Comparison of ENCODE assay signal across 21 mouse cellular contexts in the genomic region with DNA sequence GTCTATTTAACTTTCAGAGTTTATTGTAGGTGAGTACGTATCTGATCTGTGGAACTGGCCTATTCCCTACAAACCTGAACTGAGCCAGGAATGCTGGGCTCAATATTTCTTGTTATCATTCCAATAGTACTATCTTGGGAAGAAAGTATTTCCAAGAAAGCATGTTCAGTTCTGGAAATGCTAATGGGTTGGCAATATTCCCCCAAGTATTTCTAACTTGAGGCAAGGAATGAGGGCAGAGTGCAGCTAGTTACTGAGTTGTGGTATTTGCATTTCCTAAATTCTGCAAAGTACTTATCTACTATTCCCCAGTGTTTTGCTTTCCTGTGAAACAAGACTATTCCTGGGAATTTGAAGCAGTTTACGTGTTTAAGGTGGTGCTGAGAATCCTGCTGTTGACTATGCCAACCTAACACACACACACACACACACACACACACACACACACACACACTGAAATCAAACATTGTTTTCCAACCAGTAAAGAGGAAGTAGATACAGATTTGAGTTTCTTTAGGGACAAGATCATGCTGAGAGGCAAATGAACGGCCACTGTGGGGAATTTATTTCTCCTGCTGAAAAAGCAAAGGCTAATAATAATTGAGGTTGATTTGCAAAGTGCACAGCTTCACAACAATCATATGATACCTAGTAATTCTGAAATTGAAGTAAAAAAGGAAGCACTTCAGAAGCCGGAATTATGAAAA.
DNase-seq lines count a peak whose midpoint lies in the region; ATAC-seq and TF ChIP-seq lines count a peak whose summit lies in the region.
"Had no signal": no experiment of that assay in that cellular context is flagged by ENCODE, and none has a peak within 500 bp of the region (broad histone marks: within the 10 kb centered on the region; RNA-seq: fewer than 3 reads in every experiment).

No protein-coding gene starts in this region.

- no peak for TF ChIP-seq POLR2A in bone marrow macrophage, adult 2 months (IDR thresholded peaks at IDR 0.05; ENCODE audit: borderline replicate concordance, low read depth, low read length)

- intact Hi-C loops in left cerebral cortex, adult 2 months (cut with DNase I), result no loop called here

- H3K4me3 ChIP-seq in bone marrow macrophage, adult 2 months (ENCODE audit: insufficient read depth, low read length), result no peak overlapping the region
- H3K4me3 ChIP-seq in left cerebral cortex, adult 2 months, result no peak overlapping the region
- H3K4me3 ChIP-seq: erythroblast, embryonic 14.5 days; heart, embryonic 15.5 days; limb, embryonic 13.5 days; neural tube, embryonic 12.5 days had no signal

- ATAC-seq in neutrophil, adult 5-6 weeks (ENCODE audit: extremely low read depth, insufficient number of reproducible peaks, low FRiP score, poor library complexity, severe bottlenecking), result 0 out of 2 replicates have a peak, but pooled peaks have one; percentile 33
- ATAC-seq: hindbrain, embryonic 16.5 days; liver, postnatal 0 days had no signal

- peaks cover 16% of the 10 kb centered on the region for H3K4me1 ChIP-seq in bone marrow macrophage, adult 2 months (ENCODE audit: control insufficient read depth, insufficient read depth, low read length)
- H3K4me1 ChIP-seq: heart, embryonic 15.5 days; limb, embryonic 13.5 days; neural tube, embryonic 12.5 days had no signal

- DNase-seq in adrenal gland, postnatal 10 days, result peak; percentile 3
- no peak for DNase-seq in adrenal gland, postnatal 36 days
- peak; percentile 5 for DNase-seq in kidney, adult 9 months
- no peak for DNase-seq in kidney, postnatal 4 days
- no peak for DNase-seq in urinary bladder, adult 18-20 months (ENCODE audit: low spot score in 2 of 2)
- no peak for DNase-seq in left cerebral cortex, adult 2 months (ENCODE audit: extremely low spot score in 1 of 2, low spot score in 2 of 2)
- DNase-seq: adrenal gland, adult 2 months; cerebellum, adult 9-11 months; gastrocnemius, postnatal 25 days; kidney, adult 11 months; liver, postnatal 0 days; lung, postnatal 4 days; right cerebral cortex, postnatal 4 days; thymus, postnatal 25 days had no signal

- H3K27ac ChIP-seq in bone marrow macrophage, adult 2 months (ENCODE audit: insufficient read depth, low read depth, low read length), result peak overlapping the region; percentile 100
- H3K27ac ChIP-seq in left cerebral cortex, adult 2 months, result no peak overlapping the region
- H3K27ac ChIP-seq: heart, embryonic 15.5 days; limb, embryonic 13.5 days; neural tube, embryonic 12.5 days had no signal

- TF ChIP-seq CTCF in bone marrow macrophage, adult 2 months (IDR thresholded peaks at IDR 0.05; ENCODE audit: low read depth, low read length), result no peak
- no peak for TF ChIP-seq CTCF in left cerebral cortex, adult 2 months (IDR thresholded peaks at IDR 0.05)

Comparison
In these comparisons a context has a peak if more than half of its experiments do, and no peak if none do; other contexts are left out.
1. DNase-seq: peak in adrenal gland, postnatal 10 days (single experiment) and kidney, adult 9 months (single experiment); none in adrenal gland, postnatal 36 days (0 of 2), kidney, postnatal 4 days (0 of 2), urinary bladder, adult 18-20 months (0 of 2) and left cerebral cortex, adult 2 months (0 of 2).